Mouse (Mus musculus): ENCODE measurements at regions not wholly inside any gene's neighbourhood (a gene's known extent, or its start where the extent isn't known, plus 50 kb on each side); places are given as distances from the start of the nearest gene placed in this dataset.

DNA sequence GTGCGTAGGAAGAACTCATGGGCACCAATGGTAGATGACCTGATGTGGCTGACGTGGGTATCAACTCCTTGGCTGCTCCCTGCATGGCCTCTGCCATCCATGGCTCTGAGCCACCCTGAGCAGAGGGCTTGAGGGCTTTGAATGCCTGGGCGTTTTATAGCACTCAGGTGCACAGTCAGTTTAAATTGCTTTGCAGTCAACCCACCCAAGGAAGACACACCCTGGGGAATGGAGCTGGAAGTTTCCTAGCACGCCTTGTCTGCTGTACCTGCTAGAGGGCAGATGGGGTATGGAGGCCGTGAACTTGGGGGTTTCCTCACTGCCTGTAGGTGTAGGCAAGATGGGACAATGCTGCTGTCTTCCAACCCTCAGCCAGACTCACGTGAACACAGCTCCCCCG, 129.8 kb upstream of the Hdac4 start:
- no peaks in the 10 kb centered on the region for H3K27me3 ChIP-seq (ENCODE audit: control insufficient read depth, insufficient read depth, low read length, poor library complexity, severe bottlenecking)
- no peak overlapping the region for H3K4me3 ChIP-seq (ENCODE audit: low read depth, low read length)
- H3K36me3 ChIP-seq (ENCODE audit: control insufficient read depth, insufficient read depth, low read length, poor library complexity, severe bottlenecking): no peaks in the 10 kb centered on the region
- peaks cover 7% of the 10 kb centered on the region for H3K4me1 ChIP-seq (ENCODE audit: control insufficient read depth, insufficient read depth, low read length)
- H3K27ac ChIP-seq (ENCODE audit: insufficient read depth, low read length): no peak overlapping the region
- TF ChIP-seq POLR2A (IDR thresholded peaks at IDR 0.05; ENCODE audit: insufficient read depth, low read length): no peak
- no peak for TF ChIP-seq EP300 (IDR thresholded peaks at IDR 0.05; ENCODE audit: insufficient read depth, low read depth, low read length)
- TF ChIP-seq CTCF (IDR thresholded peaks at IDR 0.05; ENCODE audit: low read depth, low read length): no peak
- H3K9me3 ChIP-seq (replicated peaks; ENCODE audit: control insufficient read depth, insufficient read depth, low read length, poor library complexity, severe bottlenecking): no peaks in the 10 kb centered on the region
- no peak overlapping the region for H3K9ac ChIP-seq (ENCODE audit: low read depth, poor library complexity, severe bottlenecking)

DNA sequence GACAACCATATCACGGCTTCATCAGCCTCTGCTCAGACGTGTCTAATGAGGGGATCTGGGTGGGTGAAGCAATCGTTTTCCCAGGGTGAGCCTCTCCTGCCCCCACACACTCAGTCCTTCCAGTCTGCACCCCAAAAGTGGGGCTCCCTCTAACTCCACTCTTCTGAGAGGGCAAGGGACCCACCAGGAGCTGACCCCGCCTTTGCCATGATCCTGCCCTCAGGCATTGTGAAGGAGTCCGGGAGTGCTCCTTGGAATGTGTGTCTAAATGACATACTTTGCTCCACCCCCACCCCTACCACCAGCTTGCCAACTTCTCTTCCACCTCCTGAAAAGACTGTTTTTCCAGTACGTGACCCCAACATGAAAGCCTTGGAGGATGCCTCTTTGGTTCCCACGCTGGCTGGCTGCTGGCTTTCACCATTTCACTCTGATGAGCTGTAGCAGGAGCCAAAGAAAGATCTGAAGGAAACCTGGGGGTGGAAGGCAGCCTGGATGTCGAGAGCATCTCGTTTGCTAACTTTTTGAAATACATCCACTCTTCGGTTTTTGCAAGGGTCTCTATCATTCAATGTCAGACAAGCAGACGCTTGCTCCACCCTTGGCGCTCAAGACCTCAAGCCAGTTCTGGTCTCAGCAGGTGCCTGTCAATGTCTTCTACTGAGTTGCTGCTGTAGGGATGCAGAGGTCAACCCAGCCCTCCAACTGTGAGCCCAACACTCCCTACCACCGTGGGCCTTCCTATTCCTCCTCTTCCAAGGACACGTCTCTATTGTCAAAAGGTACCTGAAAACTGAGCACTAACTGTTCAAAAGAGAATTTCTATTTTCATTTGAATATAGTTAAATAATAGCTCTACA, 128.8 kb upstream of the Hdac4 start:
- Histone ChIP-seq H3K9ac (ENCODE audit: low read depth, poor library complexity, severe bottlenecking) (no peak overlapping the region), H3K27me3 (ENCODE audit: control insufficient read depth, insufficient read depth, low read length, poor library complexity, severe bottlenecking) (no peaks in the 10 kb centered on the region), H3K9me3 (replicated peaks; ENCODE audit: control insufficient read depth, insufficient read depth, low read length, poor library complexity, severe bottlenecking) (no peaks in the 10 kb centered on the region), H3K4me1 (ENCODE audit: control insufficient read depth, insufficient read depth, low read length) (peaks cover 7% of the 10 kb centered on the region), H3K36me3 (ENCODE audit: control insufficient read depth, insufficient read depth, low read length, poor library complexity, severe bottlenecking) (no peaks in the 10 kb centered on the region), H3K27ac (ENCODE audit: insufficient read depth, low read length) (no peak overlapping the region), H3K4me3 (ENCODE audit: low read depth, low read length) (no peak overlapping the region)
- TF ChIP-seq CTCF (IDR thresholded peaks at IDR 0.05; ENCODE audit: low read depth, low read length): no peak
- TF ChIP-seq POLR2A (IDR thresholded peaks at IDR 0.05; ENCODE audit: insufficient read depth, low read length): no peak
- no peak for TF ChIP-seq EP300 (IDR thresholded peaks at IDR 0.05; ENCODE audit: insufficient read depth, low read depth, low read length)

DNA sequence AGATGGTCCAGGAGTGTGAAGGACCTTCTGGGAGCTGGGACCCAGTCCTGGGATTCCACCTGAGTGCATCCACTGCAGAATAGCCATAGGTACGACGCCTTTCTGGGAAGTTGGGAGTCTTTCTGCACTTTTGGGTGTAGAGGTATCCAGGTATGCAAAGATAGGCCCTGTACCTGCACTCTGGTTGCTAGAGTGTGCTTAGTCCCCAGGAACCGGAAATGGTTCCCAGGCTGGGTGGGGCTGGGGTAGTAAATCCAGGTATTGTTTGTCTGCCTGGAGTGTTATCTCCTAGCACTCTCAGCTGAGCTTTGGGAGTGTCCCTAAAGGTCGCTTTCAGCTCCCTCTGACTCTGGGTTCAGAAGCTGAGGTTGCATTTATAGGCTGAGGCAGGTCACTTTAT, 121.6 kb upstream of the Hdac4 start:
- Histone ChIP-seq H3K9me3 (replicated peaks; ENCODE audit: control insufficient read depth, insufficient read depth, low read length, poor library complexity, severe bottlenecking) (no peaks in the 10 kb centered on the region), H3K9ac (ENCODE audit: low read depth, poor library complexity, severe bottlenecking) (no peak overlapping the region), H3K36me3 (ENCODE audit: control insufficient read depth, insufficient read depth, low read length, poor library complexity, severe bottlenecking) (no peaks in the 10 kb centered on the region), H3K4me3 (ENCODE audit: low read depth, low read length) (no peak overlapping the region), H3K27me3 (ENCODE audit: control insufficient read depth, insufficient read depth, low read length, poor library complexity, severe bottlenecking) (no peaks in the 10 kb centered on the region), H3K4me1 (ENCODE audit: control insufficient read depth, insufficient read depth, low read length) (no peaks in the 10 kb centered on the region), H3K27ac (ENCODE audit: insufficient read depth, low read length) (no peak overlapping the region)
- TF ChIP-seq CTCF (IDR thresholded peaks at IDR 0.05; ENCODE audit: low read depth, low read length) (no peak), EP300 (IDR thresholded peaks at IDR 0.05; ENCODE audit: insufficient read depth, low read depth, low read length) (no peak), POLR2A (IDR thresholded peaks at IDR 0.05; ENCODE audit: insufficient read depth, low read length) (no peak)

DNA sequence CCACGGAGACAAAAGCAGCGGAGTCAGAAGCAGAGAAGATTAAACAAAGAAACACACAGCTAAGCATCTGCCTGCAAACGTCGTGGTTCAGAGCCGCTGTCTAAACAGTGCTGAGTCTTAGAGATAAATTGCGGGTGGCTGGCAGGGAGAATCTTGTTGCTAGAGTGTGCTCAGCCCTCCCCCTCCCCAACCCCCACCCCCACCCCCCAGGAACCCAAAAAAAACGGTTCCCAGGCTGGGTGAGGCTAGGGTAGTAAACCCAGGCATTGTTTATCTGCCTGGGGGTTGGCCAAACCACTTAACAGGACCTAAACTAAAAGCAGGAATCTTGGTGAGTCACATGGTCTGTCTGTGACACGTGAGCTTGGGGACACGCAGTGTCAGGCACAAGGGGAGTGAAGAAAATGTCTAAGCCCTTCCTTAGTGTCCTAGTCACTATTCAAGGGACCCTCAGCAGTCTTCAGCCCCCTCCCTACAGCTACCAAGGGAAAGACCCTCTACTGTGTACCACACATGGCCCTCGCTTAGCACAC, 120.8 kb upstream of the Hdac4 start:
- TF ChIP-seq EP300 (IDR thresholded peaks at IDR 0.05; ENCODE audit: insufficient read depth, low read depth, low read length) (no peak), CTCF (IDR thresholded peaks at IDR 0.05; ENCODE audit: low read depth, low read length) (no peak), POLR2A (IDR thresholded peaks at IDR 0.05; ENCODE audit: insufficient read depth, low read length) (no peak)
- no peaks in the 10 kb centered on the region for H3K36me3 ChIP-seq (ENCODE audit: control insufficient read depth, insufficient read depth, low read length, poor library complexity, severe bottlenecking)
- H3K9ac ChIP-seq (ENCODE audit: low read depth, poor library complexity, severe bottlenecking): no peak overlapping the region
- no peaks in the 10 kb centered on the region for H3K4me1 ChIP-seq (ENCODE audit: control insufficient read depth, insufficient read depth, low read length)
- H3K9me3 ChIP-seq (replicated peaks; ENCODE audit: control insufficient read depth, insufficient read depth, low read length, poor library complexity, severe bottlenecking): no peaks in the 10 kb centered on the region
- no peak overlapping the region for H3K4me3 ChIP-seq (ENCODE audit: low read depth, low read length)
- no peak overlapping the region for H3K27ac ChIP-seq (ENCODE audit: insufficient read depth, low read length)
- no peaks in the 10 kb centered on the region for H3K27me3 ChIP-seq (ENCODE audit: control insufficient read depth, insufficient read depth, low read length, poor library complexity, severe bottlenecking)

DNA sequence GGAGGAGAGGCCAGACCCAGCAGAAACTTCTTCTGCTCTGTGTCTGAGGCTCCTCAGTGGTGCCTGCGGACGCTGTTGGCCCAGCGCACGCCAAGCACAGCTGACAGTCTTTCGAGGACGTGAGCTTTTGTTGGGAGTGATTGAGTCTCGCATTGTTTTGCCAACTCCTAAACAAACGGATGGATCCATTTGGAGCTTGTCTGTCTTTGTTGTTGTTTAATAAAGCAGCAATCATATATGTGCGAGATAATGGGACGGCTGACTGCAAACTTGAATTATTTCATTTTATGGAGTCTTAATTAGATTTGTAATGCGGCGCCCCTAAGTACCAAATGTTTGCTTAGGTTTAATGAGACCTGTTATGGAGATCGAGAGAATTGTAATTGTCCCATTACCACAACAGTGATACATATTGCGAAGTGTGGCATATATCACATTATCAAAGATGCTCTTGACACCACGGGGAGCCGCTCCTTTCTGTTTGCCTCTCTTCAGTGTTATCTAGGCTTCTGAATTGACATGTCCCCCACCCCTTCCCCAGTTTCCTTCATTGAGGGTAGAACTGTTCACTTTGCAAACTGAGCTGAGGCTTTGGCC, 117.6 kb upstream of the Hdac4 start:
- no peak overlapping the region for H3K9ac ChIP-seq (ENCODE audit: low read depth, poor library complexity, severe bottlenecking)
- no peaks in the 10 kb centered on the region for H3K9me3 ChIP-seq (replicated peaks; ENCODE audit: control insufficient read depth, insufficient read depth, low read length, poor library complexity, severe bottlenecking)
- H3K27ac ChIP-seq (ENCODE audit: insufficient read depth, low read length): no peak overlapping the region
- no peak overlapping the region for H3K4me3 ChIP-seq (ENCODE audit: low read depth, low read length)
- no peaks in the 10 kb centered on the region for H3K4me1 ChIP-seq (ENCODE audit: control insufficient read depth, insufficient read depth, low read length)
- no peak for TF ChIP-seq POLR2A (IDR thresholded peaks at IDR 0.05; ENCODE audit: insufficient read depth, low read length)
- TF ChIP-seq EP300 (IDR thresholded peaks at IDR 0.05; ENCODE audit: insufficient read depth, low read depth, low read length): no peak
- TF ChIP-seq CTCF (IDR thresholded peaks at IDR 0.05; ENCODE audit: low read depth, low read length): no peak
- no peaks in the 10 kb centered on the region for H3K27me3 ChIP-seq (ENCODE audit: control insufficient read depth, insufficient read depth, low read length, poor library complexity, severe bottlenecking)
- no peaks in the 10 kb centered on the region for H3K36me3 ChIP-seq (ENCODE audit: control insufficient read depth, insufficient read depth, low read length, poor library complexity, severe bottlenecking)

DNA sequence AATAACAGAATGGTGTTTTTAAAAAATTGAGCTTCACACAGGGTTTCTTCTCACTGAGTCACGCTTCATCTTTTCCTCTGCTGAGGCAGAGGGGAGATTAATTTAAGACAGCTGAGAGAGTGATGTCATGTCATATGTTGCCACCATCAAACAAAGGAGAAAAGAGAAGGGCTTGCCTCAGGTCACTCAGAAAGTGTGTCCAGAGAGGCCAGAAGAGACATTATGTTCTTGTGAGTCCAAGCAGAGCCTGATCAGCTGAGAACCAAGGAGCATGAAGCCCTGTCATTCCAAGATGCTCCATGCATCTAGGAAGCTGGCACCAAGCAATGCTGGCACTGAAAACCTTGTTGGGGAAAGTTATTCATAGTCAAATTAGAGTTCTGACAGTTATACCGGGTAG, 114.4 kb upstream of the Hdac4 start:
- TF ChIP-seq EP300 (IDR thresholded peaks at IDR 0.05; ENCODE audit: insufficient read depth, low read depth, low read length) (no peak), CTCF (IDR thresholded peaks at IDR 0.05; ENCODE audit: low read depth, low read length) (no peak), POLR2A (IDR thresholded peaks at IDR 0.05; ENCODE audit: insufficient read depth, low read length) (no peak)
- Histone ChIP-seq H3K27me3 (ENCODE audit: control insufficient read depth, insufficient read depth, low read length, poor library complexity, severe bottlenecking) (no peaks in the 10 kb centered on the region), H3K27ac (ENCODE audit: insufficient read depth, low read length) (no peak overlapping the region), H3K9me3 (replicated peaks; ENCODE audit: control insufficient read depth, insufficient read depth, low read length, poor library complexity, severe bottlenecking) (no peaks in the 10 kb centered on the region; the same call in 1 of the 2 replicates), H3K9ac (ENCODE audit: low read depth, poor library complexity, severe bottlenecking) (no peak overlapping the region), H3K36me3 (ENCODE audit: control insufficient read depth, insufficient read depth, low read length, poor library complexity, severe bottlenecking) (no peaks in the 10 kb centered on the region), H3K4me3 (ENCODE audit: low read depth, low read length) (no peak overlapping the region), H3K4me1 (ENCODE audit: control insufficient read depth, insufficient read depth, low read length) (no peaks in the 10 kb centered on the region)
